Mouse (Mus musculus) kidney, postnatal 10 days (tissue): ENCODE measurements at regions not wholly inside any gene's neighbourhood (a gene's known extent, or its start where the extent isn't known, plus 50 kb on each side); places are given as distances from the start of the nearest gene placed in this dataset.

Experiments used
- DNase-seq: peaks from one replicate; pipeline ENCODE4 v3.0.0; 2021; ENCODE audit warnings: mixed read lengths

DNA sequence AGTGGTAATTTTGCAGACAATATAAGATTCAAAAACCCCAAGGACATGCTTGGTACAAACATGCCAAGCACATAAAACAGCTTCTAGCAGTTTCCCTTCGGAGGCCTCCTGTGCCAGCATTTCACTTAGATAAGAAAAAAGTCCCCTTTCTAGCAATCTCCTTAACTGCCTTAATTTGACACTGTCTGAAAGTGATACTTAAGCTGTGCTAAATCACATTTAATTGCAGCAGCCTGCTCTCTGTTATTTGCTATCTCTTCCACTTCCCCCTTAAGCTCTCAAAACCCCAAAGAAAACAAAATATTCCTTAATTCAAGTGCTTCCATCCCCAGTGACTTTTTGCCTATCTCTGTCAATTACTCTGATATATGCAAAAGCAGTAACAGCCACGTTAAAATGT, 86.9 kb upstream of the Prokr2 start:
- no peak for DNase-seq

DNA sequence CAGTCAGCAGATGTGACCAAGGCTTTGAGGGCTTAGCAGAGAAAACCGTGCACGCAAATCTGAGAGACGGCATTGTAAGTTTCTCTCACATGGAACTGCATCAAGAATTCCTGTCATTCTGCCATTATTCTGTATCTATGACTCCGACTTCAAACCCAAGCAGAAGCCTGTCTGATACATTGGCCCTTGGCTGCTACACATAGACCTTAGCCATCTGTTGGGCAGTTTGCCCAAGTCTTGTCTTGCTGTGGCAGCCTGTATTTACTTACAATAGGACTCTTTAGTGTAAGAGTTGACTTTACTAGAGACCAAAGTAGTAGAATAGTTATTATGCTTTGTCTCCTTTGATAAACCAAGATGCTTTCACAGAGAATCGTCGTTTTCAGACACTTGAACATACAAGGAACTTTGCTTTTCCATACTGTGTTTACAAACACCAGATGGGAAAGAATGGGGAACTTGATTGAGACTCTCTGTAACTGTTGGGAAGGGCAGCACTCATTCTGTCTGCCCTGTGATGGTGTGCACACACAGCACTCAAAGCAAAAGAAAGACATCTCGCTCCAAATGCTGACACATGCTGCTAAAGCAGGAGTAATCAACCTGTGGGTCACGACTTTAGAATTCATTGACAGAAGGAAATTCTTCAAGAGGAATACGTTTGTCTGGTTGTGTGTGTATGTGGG, 83.9 kb upstream of the Prokr2 start:
- DNase-seq: peak; percentile 26

DNA sequence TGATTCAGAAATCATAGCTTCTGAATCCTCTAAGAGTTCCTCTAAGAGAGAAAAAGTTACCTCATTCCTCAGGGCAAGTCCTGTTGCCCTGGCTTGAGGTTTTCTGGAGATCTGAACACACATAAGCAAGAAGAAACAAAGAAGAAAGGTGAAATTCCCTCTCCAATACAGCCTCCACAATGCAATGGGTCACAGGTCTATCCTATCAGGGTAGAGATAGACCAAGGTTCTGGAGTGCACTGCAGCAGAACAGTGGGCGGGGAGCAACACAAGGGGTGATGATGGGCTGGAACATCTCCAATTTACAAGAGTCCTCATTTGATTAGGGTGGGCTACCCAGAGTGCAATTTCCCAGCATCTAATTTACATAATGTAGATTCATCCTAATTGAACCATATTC, 69.8 kb upstream of the Prokr2 start:
- no peak for DNase-seq

DNA sequence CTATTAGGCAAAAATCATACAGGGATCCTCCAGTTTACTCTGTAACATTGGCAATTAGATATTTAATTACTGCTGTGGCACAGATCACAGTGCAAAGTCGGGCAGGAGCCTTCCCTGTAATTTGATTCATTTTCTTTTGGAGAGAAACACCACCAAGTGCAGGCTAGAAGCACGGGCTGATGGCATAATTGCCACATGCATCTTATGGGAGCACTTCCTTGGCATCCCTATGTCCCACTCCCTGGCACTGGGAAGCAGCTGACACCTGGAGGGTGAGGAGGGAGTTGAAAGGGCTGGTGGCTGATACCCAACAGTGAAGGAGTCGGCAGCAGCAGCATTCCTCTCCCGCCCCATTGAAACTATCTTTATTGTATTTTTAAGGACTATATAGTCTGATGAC, 64.1 kb upstream of the Prokr2 start:
- DNase-seq: no peak

DNA sequence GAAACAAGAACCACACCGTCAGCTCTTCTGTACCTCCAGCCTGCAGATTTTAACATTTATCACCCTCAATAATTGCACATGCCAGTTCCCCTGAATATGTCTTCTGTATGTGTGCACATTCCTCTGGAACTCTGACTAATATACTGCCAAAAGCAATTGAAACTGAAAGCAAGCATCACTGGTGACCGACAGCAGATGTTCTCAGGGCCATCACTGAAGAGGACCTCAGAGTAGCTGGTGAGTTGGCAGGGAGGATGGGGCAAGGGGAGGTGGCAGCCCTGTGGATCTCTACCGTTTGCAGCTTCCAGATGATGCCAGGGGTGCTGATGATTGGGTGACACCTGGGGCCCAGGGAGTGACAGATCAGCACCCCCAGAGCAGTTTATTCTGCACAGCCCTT, 62.6 kb upstream of the Prokr2 start:
- no peak for DNase-seq

DNA sequence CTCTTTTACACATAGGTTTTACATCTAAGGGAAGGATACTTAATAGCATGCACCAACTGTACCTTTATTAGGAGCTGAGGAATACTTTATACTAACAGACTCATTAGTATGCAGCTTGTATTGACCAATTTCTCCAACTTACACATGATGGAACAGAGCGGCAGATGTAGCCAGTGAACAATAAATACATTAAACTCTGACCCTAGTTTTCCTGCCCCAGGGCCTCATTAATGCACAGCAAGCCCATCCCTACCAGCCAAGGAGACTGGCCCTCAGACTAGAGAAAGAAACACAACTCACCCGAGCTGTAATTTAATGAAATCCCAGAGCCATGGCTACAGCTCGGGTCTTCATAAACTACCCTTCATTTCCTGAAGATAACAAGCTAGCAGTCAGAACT, 60.8 kb upstream of the Prokr2 start:
- no peak for DNase-seq

DNA sequence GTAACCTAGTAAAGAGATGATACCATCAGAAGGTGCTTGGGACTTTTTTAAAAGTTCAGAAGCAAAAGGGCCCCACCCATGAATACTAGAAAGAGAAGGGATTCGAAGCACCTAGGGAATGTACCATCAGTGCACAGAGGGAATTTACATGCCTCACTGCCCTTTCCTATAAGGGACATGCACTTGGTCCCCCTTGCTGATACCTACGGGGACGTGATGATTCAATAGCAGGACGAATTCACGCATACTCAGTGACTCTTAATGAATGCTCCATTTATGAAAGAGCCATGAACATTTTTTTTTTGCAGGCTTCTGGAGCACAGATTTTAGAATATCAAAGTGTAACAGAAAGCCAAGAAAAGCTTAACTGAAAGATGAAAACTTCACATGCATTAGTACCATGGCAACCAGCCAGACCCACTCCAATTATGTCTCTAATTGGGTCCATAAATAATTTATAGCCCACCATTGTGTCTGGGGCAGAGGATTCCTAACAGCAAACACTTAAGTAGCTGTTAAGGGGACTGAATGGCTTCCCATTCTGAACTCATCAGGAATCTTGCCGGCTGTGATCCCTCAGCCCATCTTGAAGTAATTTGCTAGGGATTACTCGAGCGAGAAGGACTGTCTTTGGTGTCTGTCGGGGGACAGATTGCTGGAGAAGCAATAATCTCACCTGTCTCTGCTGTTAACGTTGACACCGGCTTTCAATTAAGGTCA, 59.4 kb upstream of the Prokr2 start:
- DNase-seq: peak; percentile 53
